Mouse (Mus musculus) G1E (cell line): ENCODE measurements around the gene Cyp4f16. TPM values are rescaled to one million over a fixed set of nuclear protein-coding genes. Genes with fewer than 3 reads are reported as not detected.
"Not testable (repeated sequence)": the region's sequence is repeated elsewhere in the genome, so short reads cannot be mapped to it uniquely, and the experiment has no call there.

Source experiments
- ATAC-seq: 2 replicates; pipeline ENCODE4 v1.8.0; 2016; ENCODE audit warnings: mild to moderate bottlenecking; ENCODE audit not compliant: insufficient number of reproducible peaks, poor library complexity, low FRiP score, severe bottlenecking; ENCODE audit errors: extremely low read depth
- DNase-seq: peaks from one replicate; pipeline ENCODE4 v3.0.0; 2012; ENCODE audit warnings: low spot score
- H3K27me3 ChIP-seq: 2 replicates; pipeline ENCODE4 v1.6.1; 2012; ENCODE audit warnings: mild to moderate bottlenecking, low read length, inconsistent platforms; ENCODE audit not compliant: insufficient read depth
- H3K36me3 ChIP-seq: replicated peaks from 2 replicates; pipeline ENCODE3; 2012; ENCODE audit warnings: mild to moderate bottlenecking, inconsistent platforms
- H3K4me1 ChIP-seq: 2 replicates; pipeline ENCODE4 v1.6.1; 2012; ENCODE audit warnings: low read depth, low read length, inconsistent platforms, mixed read lengths; ENCODE audit not compliant: insufficient read depth
- H3K4me3 ChIP-seq: 2 replicates; pipeline ENCODE4 v1.5.1; 2012; ENCODE audit warnings: low read depth, mild to moderate bottlenecking, inconsistent platforms, low read length, moderate library complexity, mixed read lengths
- H3K9me3 ChIP-seq: replicated peaks from 2 replicates; pipeline ENCODE4 v1.6.1; 2012; ENCODE audit warnings: inconsistent platforms
- CTCF ChIP-seq: IDR thresholded peaks from 2 replicates; pipeline ENCODE4 v1.5.1; 2012; ENCODE audit warnings: low read depth, low read length, inconsistent platforms, mixed read lengths
- GATA1 ChIP-seq: IDR thresholded peaks from 2 replicates; pipeline ENCODE4 v1.6.1; 2012; ENCODE audit warnings: borderline replicate concordance, low read length, inconsistent platforms, mixed read lengths
- GATA2 ChIP-seq: IDR thresholded peaks from 2 replicates; pipeline ENCODE4 v1.6.1; 2012; ENCODE audit warnings: low read depth, low read length, inconsistent platforms, borderline replicate concordance
- POLR2AphosphoS5 ChIP-seq: IDR thresholded peaks from 2 replicates; pipeline ENCODE4 v1.6.1; 2012; ENCODE audit warnings: low read depth, low read length, inconsistent platforms; ENCODE audit not compliant: insufficient replicate concordance
- TAL1 ChIP-seq: conservative IDR thresholded peaks from 2 replicates; pipeline ENCODE4 v1.6.1; 2012; ENCODE audit warnings: low read depth, low read length, inconsistent platforms, mixed read lengths
- polyA plus RNA-seq: library from polyadenylated mRNA; stranded (reverse); fragments of >175 nt; gene quantifications from 2 replicates; pipeline ENCODE4 v1.2.3, GENCODE M21; 2012
- total RNA-seq, 2 experiments: library from RNA; stranded (forward) in 1 of 2; stranded (reverse) in 1 of 2; fragments of 200-1000 nt in 1 of 2; fragments of >200 nt in 1 of 2; fragmentation: Nextera tagmentation in 1 of 2; gene quantifications; 2 replicates each; pipeline ENCODE4 v1.2.3; 2014 to 2017

The Cyp4f16 gene
- total RNA-seq (2014; fragmentation: Nextera tagmentation) (not detected in 2 replicates), total RNA-seq (2017) (0.93 and 1.1 TPM in 2 replicates), polyA plus RNA-seq (not detected in 2 replicates)

DNA sequence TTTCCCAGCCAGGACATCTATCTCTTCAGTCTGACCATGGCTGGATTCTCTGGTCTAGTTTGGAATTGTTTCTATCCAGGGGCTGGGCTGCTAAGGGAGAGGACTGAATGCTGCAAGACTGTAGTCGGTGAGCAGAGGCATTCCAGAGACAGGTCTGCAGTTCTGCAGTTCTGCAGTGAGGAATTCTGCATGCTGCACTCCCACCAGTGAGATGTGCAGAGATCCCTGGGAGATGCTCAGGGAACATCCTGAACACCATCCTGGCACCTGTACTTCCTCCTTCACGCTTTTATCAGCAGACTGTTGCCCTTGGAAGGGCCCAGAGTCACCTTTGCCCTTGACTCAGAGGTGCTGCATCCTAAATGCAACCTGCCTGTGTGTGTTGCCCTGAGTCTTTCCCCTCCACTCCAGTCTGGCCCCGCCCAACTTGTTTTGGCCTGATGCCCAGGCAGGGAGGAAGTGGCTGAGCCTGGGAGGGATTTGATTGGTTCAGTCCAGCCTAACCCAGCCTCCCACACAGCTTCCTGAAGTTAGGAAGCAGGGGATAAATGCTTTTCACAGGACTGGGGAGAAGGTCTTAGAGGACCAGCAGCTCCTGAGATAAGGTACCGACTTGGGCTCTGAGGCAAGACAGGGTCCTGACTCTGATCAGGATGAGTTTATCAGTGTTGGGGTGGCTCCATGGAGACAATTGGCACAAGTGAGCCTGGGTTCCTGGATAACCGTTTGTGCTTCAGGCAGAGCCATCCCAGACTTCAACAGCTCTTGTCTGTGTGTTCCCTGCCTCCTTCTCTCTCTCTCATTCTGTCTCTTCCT is at the start of gene Cyp4f16:
TSS of gene Cyp4f16 (plus strand) at position 508 of the 816 bp plus-strand sequence.
- not testable (repeated sequence) for H3K9me3 ChIP-seq

DNA sequence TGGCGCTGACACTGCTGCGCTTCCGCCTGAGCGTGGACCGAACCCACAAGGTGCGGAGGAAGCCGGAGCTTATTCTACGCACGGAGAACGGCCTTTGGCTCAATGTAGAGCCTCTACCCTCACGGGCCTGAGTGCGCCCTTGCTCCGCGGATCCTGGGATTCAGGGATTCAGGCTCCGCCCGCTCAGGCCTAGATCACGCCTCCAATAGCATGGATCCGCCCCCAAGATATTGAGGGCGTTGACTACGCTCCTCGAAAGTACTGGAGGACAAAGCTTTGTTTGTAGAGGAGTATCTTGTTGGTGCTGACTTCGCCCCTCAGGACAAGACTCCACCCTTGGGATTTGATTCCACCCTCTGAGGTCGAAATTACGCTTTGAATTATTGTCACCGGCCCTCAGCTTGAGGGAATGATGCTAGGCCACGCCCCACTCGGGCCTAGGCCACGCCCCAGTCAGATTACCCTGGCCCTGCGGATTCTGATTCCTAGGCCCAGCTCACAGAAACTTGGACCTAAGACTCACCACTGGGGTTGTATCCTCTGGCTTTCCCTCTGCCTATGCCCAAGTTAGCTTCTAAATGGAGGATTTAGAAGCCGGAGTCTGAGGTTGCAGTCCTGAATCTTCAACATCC is 43.9 kb upstream of the Cyp4f16 start:
- no peak overlapping the region for H3K4me3 ChIP-seq
- TF ChIP-seq CTCF (no peak), GATA2 (no peak), POLR2AphosphoS5 (no peak)

More for the DNA sequence above, at the start of gene Cyp4f16:
- not testable (repeated sequence) for H3K36me3 ChIP-seq, H3K4me1 ChIP-seq, ATAC-seq
- Histone ChIP-seq H3K4me3 (peak within 1 kb of the TSS; percentile 9; the same call in 1 of the 2 replicates), H3K27me3 (peaks cover 21% of the 10 kb centered on the region)
- peak; percentile 4 for DNase-seq

DNA sequence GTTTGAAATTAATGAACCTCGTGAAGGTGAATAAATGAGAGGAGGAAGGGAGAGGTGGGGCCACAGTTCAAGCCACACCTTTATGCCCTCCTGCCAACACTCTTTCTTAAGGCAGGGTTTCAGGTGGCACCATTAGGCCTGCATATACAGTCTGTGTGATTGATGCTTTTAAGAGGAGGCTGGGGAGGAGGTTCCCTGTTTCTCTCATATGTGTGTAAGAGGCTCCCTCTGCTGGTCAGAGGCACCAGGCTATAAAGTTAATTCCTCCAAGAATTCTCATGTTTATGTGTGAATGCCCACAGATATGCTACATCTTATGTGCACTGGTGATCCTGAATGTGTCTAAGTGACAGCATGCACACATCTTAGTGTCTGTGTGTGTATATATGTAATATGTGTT is 41.8 kb upstream of the Cyp4f16 start:
- 0 out of 2 replicates have a peak, but pooled peaks have one; percentile 40 for ATAC-seq
- H3K9me3 ChIP-seq: no peaks in the 10 kb centered on the region
- TF ChIP-seq CTCF (0 out of 2 replicates have a peak, but pooled peaks have one; percentile 18), GATA1 (no peak), GATA2 (no peak)
- H3K27me3 ChIP-seq: peaks cover 4% of the 10 kb centered on the region; the same call in 1 of the 2 replicates
- peak; percentile 36 for DNase-seq
- no peak overlapping the region for H3K4me3 ChIP-seq
- peaks cover under 1% of the 10 kb centered on the region; the same call in 1 of the 2 replicates for H3K4me1 ChIP-seq
- no peaks in the 10 kb centered on the region for H3K36me3 ChIP-seq

More for the DNA sequence above, 43.9 kb upstream of the Cyp4f16 start:
- ATAC-seq: no peak
- Histone ChIP-seq H3K4me1 (peaks cover 3% of the 10 kb centered on the region; the same call in 1 of the 2 replicates), H3K9me3 (no peaks in the 10 kb centered on the region), H3K36me3 (no peaks in the 10 kb centered on the region), H3K27me3 (peaks cover 6% of the 10 kb centered on the region; the same call in 1 of the 2 replicates)
- DNase-seq: no peak

DNA sequence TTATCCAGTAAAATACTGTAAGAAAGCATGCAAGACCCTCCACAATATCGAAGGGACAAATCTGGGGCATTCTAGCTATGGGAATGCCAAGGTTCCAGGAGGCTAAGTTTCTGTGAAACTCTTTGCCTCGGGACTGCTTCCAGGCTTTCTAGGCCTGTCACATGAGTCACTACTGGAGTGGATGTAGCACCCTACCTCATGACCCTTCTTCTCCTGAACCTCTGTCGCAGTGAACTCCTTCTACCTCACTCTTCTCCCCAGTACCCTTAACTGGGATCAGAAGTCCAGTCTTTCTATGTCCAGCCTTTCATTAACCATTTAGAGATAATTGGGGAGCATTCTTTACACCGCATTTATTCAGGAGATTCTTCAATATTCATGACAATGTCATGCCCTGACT is 35.8 kb upstream of the Cyp4f16 start:
- H3K9me3 ChIP-seq, H3K4me3 ChIP-seq, H3K4me1 ChIP-seq, H3K36me3 ChIP-seq, H3K27me3 ChIP-seq, ATAC-seq, DNase-seq: not testable (repeated sequence)

DNA sequence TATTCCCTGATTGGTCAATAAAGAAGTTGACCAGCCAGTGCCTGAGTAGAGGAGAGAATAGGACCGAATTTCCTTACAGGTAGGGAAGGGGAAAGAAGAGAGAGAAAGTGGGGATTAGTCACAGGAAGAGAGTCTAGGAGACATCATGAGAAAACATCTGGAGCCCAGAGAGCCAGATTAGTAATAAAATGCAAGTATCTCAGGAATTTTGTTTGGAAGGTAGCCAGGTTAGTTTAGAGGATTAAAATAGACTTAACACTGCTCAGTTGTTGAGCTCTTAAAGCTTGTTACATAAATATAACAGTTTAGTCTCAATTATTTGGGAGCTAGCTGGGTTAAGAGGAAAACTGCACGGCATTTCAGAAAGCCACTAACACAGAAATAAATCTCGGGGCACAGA is 35.3 kb upstream of the Cyp4f16 start:
- H3K27me3 ChIP-seq: peaks cover 6% of the 10 kb centered on the region
- H3K36me3 ChIP-seq: no peaks in the 10 kb centered on the region
- no peak overlapping the region for H3K4me3 ChIP-seq
- no peaks in the 10 kb centered on the region for H3K9me3 ChIP-seq
- no peak for TF ChIP-seq CTCF
- TF ChIP-seq GATA2: no peak
- no peak for TF ChIP-seq POLR2AphosphoS5
- no peak for TF ChIP-seq TAL1
- no peak for TF ChIP-seq GATA1
- no peak for ATAC-seq
- no peak for DNase-seq
- no peaks in the 10 kb centered on the region for H3K4me1 ChIP-seq

DNA sequence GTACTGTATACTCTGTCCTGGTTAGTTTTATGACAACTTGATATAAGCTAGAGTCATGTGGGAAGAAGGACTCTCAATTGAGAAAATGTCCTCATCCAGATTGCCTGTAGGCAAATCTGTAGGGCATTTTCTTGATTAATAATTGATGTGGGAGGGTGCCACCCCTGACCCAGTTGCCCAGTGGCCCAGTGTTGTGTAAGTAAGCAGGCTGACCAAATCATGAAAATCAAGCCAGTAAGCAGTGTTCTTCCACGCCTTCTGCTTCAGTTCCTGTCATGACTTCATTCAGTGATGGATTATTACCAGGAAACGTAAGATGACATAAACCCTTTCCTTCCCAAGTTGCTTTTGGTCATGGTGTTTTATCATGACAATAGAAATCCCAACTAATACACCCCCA is 33.2 kb upstream of the Cyp4f16 start:
- H3K36me3 ChIP-seq: no peaks in the 10 kb centered on the region
- no peak for DNase-seq
- no peaks in the 10 kb centered on the region for H3K9me3 ChIP-seq
- no peak for ATAC-seq
- peaks cover 5% of the 10 kb centered on the region; the same call in 1 of the 2 replicates for H3K4me1 ChIP-seq
- TF ChIP-seq GATA1 (no peak), POLR2AphosphoS5 (no peak), CTCF (no peak), GATA2 (no peak)
- peaks cover 15% of the 10 kb centered on the region for H3K27me3 ChIP-seq
- H3K4me3 ChIP-seq: no peak overlapping the region
